Mouse (Mus musculus) embryonic facial prominence, embryonic 14.5 days (tissue): ENCODE measurements at regions not wholly inside any gene's neighbourhood (a gene's known extent, or its start where the extent isn't known, plus 50 kb on each side); places are given as distances from the start of the nearest gene placed in this dataset.

Experiments
- ATAC-seq: fragments of 200-750 bp; cut with Nextera tagmentation; 2 replicates; pipeline ENCODE4 v1.8.0; 2017; ENCODE audit warnings: low read depth, moderate number of reproducible peaks, moderate TSS enrichment
- DNase-seq: peaks from one replicate; pipeline ENCODE4 v3.0.0-alpha.2; 2015; ENCODE audit warnings: low spot score
- H3K27ac ChIP-seq: fragments of 300-500 bp; sonication (generic); replicated peaks from 2 replicates; pipeline ENCODE4 v1.5.1; 2014; ENCODE audit warnings: low read depth, mild to moderate bottlenecking, low read length, moderate library complexity
- H3K27me3 ChIP-seq: fragments of 300-500 bp; sonication (generic); replicated peaks from 2 replicates; pipeline ENCODE4 v1.6.1; 2014; ENCODE audit warnings: low read length; ENCODE audit not compliant: control insufficient read depth, insufficient read depth
- H3K36me3 ChIP-seq: fragments of 300-500 bp; sonication (generic); 2 replicates; pipeline ENCODE4 v1.6.1; 2014; ENCODE audit warnings: low read length, mixed read lengths; ENCODE audit not compliant: control insufficient read depth, insufficient read depth
- H3K4me1 ChIP-seq: fragments of 300-500 bp; sonication (generic); 2 replicates; pipeline ENCODE4 v1.6.1; 2014; ENCODE audit warnings: antibody characterized with exemption, low read length; ENCODE audit not compliant: control insufficient read depth, insufficient read depth
- H3K4me2 ChIP-seq: fragments of 300-500 bp; sonication (generic); 2 replicates; pipeline ENCODE4 v1.6.1; 2014; ENCODE audit warnings: low read depth, mild to moderate bottlenecking, low read length, moderate library complexity, mixed read lengths
- H3K4me3 ChIP-seq: fragments of 300-500 bp; sonication (generic); 2 replicates; pipeline ENCODE4 v1.5.1; 2014; ENCODE audit warnings: low read depth, mild to moderate bottlenecking, low read length
- H3K9ac ChIP-seq: fragments of 300-500 bp; sonication (generic); 2 replicates; pipeline ENCODE4 v1.6.1; 2014; ENCODE audit warnings: low read depth, mild to moderate bottlenecking, low read length, moderate library complexity, mixed read lengths
- H3K9me3 ChIP-seq: fragments of 300-500 bp; sonication (generic); 2 replicates; pipeline ENCODE4 v1.6.1; 2016; ENCODE audit warnings: low read length; ENCODE audit not compliant: control insufficient read depth
- WGBS: fragments of 180-500 bp; shearing (Covaris S2); extraction: QIAGEN DNeasy Blood & Tissue Kit; methylation state at CpG from one replicate; pipeline ENCODE4 v1.1.7; 2014; 5-methylcytosine and 5-hydroxymethylcytosine counted together

GRCm38 (mm10) chr2:64413263-64413662 lies 315.4 kb upstream of the Fign start:
- H3K4me1 ChIP-seq, result no peaks in the 10 kb centered on the region
- H3K9me3 ChIP-seq, result no peaks in the 10 kb centered on the region
- H3K9ac ChIP-seq, result no peak overlapping the region
- DNase-seq (peak; percentile 37), ATAC-seq (no peak)
- no peak overlapping the region for H3K27ac ChIP-seq
- H3K27me3 ChIP-seq, result no peaks in the 10 kb centered on the region
- H3K36me3 ChIP-seq, result no peaks in the 10 kb centered on the region
- H3K4me2 ChIP-seq, result no peak overlapping the region
- no peak overlapping the region for H3K4me3 ChIP-seq

- WGBS, result 81% methylated on average over 4 of the region's 4 CpGs
- no peak overlapping the region for H3K27ac ChIP-seq
- H3K4me1 ChIP-seq, result 0 out of 2 replicates have a peak, but pooled peaks cover 6% of the 10 kb centered on the region
- H3K4me2 ChIP-seq, result no peak overlapping the region
- DNase-seq (no peak), ATAC-seq (no peak)
- H3K9ac ChIP-seq, result no peak overlapping the region
- H3K9me3 ChIP-seq, result no peaks in the 10 kb centered on the region
- H3K36me3 ChIP-seq, result no peaks in the 10 kb centered on the region
- H3K4me3 ChIP-seq, result no peak overlapping the region
- H3K27me3 ChIP-seq, result no peaks in the 10 kb centered on the region
Measured at GRCm38 (mm10) chr2:64395946-64396345, 298.1 kb upstream of the Fign start.

DNA sequence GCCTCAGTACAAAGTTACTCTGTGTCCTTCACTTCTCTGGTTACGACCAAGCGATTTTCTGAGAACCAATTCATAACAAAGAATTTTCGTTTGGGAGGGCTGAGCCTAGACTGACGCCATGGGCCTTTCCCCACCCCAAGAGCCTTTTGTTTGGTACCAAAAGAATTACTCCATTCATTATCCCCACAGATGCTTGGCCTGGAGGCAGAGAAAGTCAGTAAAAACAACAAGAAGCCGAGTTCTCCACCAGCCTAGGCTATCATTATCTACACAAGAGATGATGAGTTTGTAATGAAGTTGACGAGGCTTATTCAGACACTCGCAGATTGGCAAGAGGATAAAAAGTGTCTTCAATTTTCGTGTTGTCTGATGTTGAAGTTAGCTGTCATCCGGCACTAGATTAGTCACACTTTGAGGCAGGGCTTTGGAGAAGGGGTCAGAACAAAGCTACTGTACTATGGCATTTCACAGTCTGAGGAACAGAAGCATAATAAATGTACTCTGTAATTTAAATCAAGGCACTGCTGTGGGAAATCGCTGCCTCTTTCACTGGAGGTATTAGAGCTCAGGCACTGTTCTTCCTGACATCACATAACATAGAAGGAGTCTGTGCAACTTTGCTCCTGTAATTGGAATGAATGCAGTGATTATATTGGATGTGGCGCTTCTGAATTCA lies 296.9 kb upstream of the Fign start:
- Histone ChIP-seq H3K27me3 (no peaks in the 10 kb centered on the region), H3K4me1 (0 out of 2 replicates have a peak, but pooled peaks cover 6% of the 10 kb centered on the region), H3K4me2 (0 out of 2 replicates have a peak overlapping the region, but pooled peaks have one; percentile 2), H3K9me3 (no peaks in the 10 kb centered on the region), H3K27ac (0 out of 2 replicates have a peak overlapping the region, but pooled peaks have one; percentile 33), H3K9ac (no peak overlapping the region), H3K36me3 (no peaks in the 10 kb centered on the region), H3K4me3 (no peak overlapping the region)
- WGBS, result 22% methylated on average over 11 of the region's 11 CpGs
- DNase-seq (peak; percentile 63), ATAC-seq (peak; percentile 81)

- no peaks in the 10 kb centered on the region for H3K36me3 ChIP-seq
- ATAC-seq (no peak), DNase-seq (no peak)
- no peak overlapping the region for H3K4me3 ChIP-seq
- H3K9me3 ChIP-seq, result no peaks in the 10 kb centered on the region
- no peak overlapping the region for H3K9ac ChIP-seq
- H3K4me2 ChIP-seq, result 0 out of 2 replicates have a peak overlapping the region, but pooled peaks have one; percentile 2
- H3K4me1 ChIP-seq, result 0 out of 2 replicates have a peak, but pooled peaks cover 6% of the 10 kb centered on the region
- no peaks in the 10 kb centered on the region for H3K27me3 ChIP-seq
- 30% methylated on average over 8 of the region's 8 CpGs for WGBS
- H3K27ac ChIP-seq, result no peak overlapping the region
Measured at GRCm38 (mm10) chr2:64394199-64394598, 296.4 kb upstream of the Fign start.

- DNase-seq, result peak; percentile 14
- no peaks in the 10 kb centered on the region for H3K4me1 ChIP-seq
- WGBS, result 15% methylated on average over 2 of the region's 2 CpGs
- no peak overlapping the region for H3K9ac ChIP-seq
- no peaks in the 10 kb centered on the region for H3K27me3 ChIP-seq
- no peaks in the 10 kb centered on the region for H3K36me3 ChIP-seq
- no peak overlapping the region for H3K27ac ChIP-seq
- H3K4me2 ChIP-seq, result no peak overlapping the region
- no peaks in the 10 kb centered on the region for H3K9me3 ChIP-seq
- ATAC-seq, result no peak
- H3K4me3 ChIP-seq, result no peak overlapping the region
Measured at GRCm38 (mm10) chr2:64369791-64370190, 272.0 kb upstream of the Fign start.

- H3K9ac ChIP-seq, result no peak overlapping the region
- 84% methylated on average over 7 of the region's 7 CpGs for WGBS
Measured at GRCm38 (mm10) chr2:64367188-64367587, 269.4 kb upstream of the Fign start.

DNA sequence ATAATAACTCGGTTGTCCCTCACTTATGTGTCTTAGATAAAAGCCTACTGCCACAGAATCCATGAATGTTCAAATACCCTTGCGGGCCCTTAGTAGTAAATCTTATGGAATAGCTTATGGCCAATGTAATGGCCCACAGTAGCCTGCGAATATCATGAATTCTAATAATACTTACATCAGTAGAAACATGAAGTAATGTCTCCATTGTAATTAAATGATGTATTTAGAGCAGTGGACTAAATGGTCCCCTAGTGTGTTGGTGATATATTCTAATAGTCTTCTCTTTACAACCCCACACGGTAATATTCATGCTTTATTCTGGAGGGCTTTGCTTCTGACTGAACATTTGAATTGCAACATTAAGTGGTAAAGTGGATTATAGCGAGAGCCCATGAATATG lies 268.7 kb upstream of the Fign start:
- Histone ChIP-seq H3K9me3 (no peaks in the 10 kb centered on the region), H3K9ac (no peak overlapping the region), H3K4me3 (no peak overlapping the region), H3K4me1 (no peaks in the 10 kb centered on the region), H3K4me2 (no peak overlapping the region), H3K27me3 (no peaks in the 10 kb centered on the region), H3K27ac (no peak overlapping the region), H3K36me3 (no peaks in the 10 kb centered on the region)
- no peak for ATAC-seq
- WGBS, result 89% methylated on average over 5 of the region's 5 CpGs
- DNase-seq, result no peak

More at GRCm38 (mm10) chr2:64367188-64367587, 269.4 kb upstream of the Fign start:
- Histone ChIP-seq H3K27me3 (no peaks in the 10 kb centered on the region), H3K27ac (no peak overlapping the region), H3K9me3 (no peaks in the 10 kb centered on the region), H3K4me2 (no peak overlapping the region), H3K4me3 (no peak overlapping the region), H3K36me3 (no peaks in the 10 kb centered on the region), H3K4me1 (no peaks in the 10 kb centered on the region)
- ATAC-seq (no peak), DNase-seq (no peak)

GRCm38 (mm10) chr2:64356286-64356685 lies 258.4 kb upstream of the Fign start:
- H3K27ac ChIP-seq, result no peak overlapping the region
- DNase-seq (no peak), ATAC-seq (no peak)
- H3K4me2 ChIP-seq, result no peak overlapping the region
- no peaks in the 10 kb centered on the region for H3K9me3 ChIP-seq
- no peaks in the 10 kb centered on the region for H3K36me3 ChIP-seq
- H3K4me3 ChIP-seq, result no peak overlapping the region
- H3K9ac ChIP-seq, result no peak overlapping the region
- H3K4me1 ChIP-seq, result no peaks in the 10 kb centered on the region
- H3K27me3 ChIP-seq, result no peaks in the 10 kb centered on the region
- 99% methylated on average over 4 of the region's 4 CpGs for WGBS

GRCm38 (mm10) chr2:64325499-64325898 lies 227.7 kb upstream of the Fign start:
- Histone ChIP-seq H3K4me2 (no peak overlapping the region), H3K9me3 (no peaks in the 10 kb centered on the region), H3K27me3 (no peaks in the 10 kb centered on the region), H3K4me1 (no peaks in the 10 kb centered on the region), H3K27ac (no peak overlapping the region), H3K36me3 (no peaks in the 10 kb centered on the region), H3K9ac (no peak overlapping the region), H3K4me3 (no peak overlapping the region)
- ATAC-seq (no peak), DNase-seq (peak; percentile 13)
- WGBS, result 45% methylated on average over 2 of the region's 2 CpGs
